Mouse (Mus musculus): ENCODE data around the gene Snx1.

DNA sequence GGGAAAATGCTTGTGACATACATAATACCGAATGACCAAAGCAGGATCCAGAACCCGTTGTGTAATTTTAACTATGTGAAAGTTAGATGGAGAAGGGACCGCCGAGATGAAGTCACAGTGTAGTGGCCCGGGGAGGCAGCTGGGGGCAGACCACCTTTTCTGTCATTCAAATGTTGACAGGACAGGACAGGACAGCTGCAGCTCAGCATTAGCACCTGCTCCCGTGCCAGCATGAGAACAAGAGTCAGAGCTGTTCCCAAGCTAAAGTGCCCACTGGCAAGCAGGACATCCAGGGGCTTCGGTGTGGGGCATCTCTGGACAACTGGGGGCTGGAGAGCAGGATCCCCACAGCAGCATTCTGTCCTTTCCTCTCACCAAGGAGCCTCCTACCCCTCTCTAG lies 39.3 kb downstream of the Snx1 start:
- TF ChIP-seq CTCF (IDR thresholded peaks at IDR 0.05; ENCODE audit: borderline replicate concordance, extremely low read depth, insufficient read depth, insufficient read length), result no peak
- TF ChIP-seq POLR2A (IDR thresholded peaks at IDR 0.05; ENCODE audit: borderline replicate concordance, extremely low read depth, insufficient read depth, insufficient read length, poor library complexity, severe bottlenecking), result no peak

All from brain, embryonic 14.5 days (tissue).